Mouse (Mus musculus): Measurements from ENCODE around the gene Mtg2.

The Mtg2 gene

DNA sequence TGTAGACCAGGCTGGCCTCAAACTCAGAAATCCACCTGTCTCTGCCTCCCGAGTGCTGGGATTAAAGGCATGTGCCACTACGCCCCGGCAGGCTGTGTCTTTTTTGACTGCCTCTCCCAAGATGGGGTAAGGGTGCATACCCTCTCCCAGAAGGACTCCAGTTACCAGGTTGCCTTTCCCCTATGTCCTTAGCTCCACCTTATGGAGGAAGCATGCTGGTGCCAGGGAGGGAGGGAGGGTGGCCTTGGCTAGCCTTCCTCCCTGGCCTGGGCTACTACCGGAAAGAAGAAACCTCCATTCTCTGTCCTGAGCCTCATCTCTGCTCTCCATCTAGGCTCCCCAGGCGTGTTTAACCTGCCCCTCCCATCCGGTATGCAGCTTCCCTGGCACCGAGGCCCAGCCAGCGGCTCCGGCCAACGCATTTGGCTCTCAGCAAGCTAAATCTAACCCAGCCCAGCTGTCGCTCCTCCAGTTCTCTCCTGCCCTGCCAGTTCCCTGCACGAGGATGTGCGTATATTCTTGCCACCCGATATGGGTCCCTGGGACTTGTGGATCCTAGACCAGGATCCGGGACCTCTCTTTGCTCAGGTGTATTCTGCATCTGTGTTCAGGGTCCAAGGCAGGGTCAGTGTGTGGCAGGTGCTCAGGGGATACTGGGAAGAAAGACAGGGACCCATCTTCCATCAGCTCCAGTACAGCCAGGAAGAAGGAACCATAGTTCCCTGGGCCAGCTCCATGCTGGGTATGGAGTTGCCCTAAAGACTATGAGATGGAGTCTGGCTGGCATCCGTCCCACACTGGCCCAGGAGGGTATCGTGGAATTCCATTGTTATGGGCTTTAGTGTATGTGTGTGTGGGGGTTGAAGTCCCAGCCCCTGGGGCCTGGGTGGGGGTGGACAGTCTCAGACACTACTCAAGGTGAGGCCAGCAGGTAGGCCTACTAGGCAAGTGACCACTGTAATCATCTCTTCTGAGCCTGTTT is 43.8 kb downstream of the Mtg2 start:
- TF ChIP-seq GATA4 (IDR thresholded peaks at IDR 0.05; ENCODE audit: insufficient replicate concordance, low read length), result no peak

DNA sequence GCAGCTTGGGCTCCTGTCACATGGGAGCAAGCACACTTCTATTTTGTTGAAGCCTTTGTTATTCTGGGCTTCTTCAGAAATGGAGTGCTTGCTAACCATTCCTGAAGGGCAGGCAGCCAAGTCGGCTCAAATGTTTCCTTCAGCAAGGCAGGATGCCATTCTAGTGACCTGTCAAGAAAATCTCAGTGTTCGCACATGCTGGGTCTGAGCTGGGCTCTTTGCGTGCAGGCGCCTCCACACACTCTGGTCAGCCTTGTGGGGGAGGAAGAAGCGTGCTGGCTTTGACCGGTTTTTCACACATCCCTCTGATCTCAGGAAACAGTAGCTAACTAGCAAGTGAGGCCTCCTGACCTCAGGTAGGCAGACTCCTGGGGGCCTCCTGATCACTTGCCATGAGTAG is 44.9 kb downstream of the Mtg2 start:
- no peak for TF ChIP-seq GATA4 (IDR thresholded peaks at IDR 0.05; ENCODE audit: insufficient replicate concordance, low read length)

DNA sequence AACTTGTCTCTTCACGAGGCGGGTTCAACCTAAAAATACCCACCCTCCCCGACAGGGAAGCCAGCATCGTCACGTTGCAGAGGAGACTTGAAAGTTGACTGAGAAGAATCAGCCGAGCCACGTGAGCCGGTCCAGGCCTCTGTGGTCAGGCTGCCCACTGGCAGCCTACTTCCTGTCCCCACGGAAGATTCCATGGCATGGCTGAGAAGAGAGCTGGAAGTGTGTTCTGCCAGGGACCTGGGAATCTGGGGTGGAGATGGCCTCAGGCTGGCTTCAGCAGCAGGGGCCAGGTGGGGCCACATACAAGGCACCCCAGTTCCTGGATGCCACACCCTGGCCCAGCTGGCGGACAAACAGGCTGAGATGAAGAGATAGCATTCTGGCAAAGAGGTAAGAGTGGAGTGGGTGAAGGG is 45.7 kb downstream of the Mtg2 start:
- TF ChIP-seq GATA4 (IDR thresholded peaks at IDR 0.05; ENCODE audit: insufficient replicate concordance, low read length), result no peak

DNA sequence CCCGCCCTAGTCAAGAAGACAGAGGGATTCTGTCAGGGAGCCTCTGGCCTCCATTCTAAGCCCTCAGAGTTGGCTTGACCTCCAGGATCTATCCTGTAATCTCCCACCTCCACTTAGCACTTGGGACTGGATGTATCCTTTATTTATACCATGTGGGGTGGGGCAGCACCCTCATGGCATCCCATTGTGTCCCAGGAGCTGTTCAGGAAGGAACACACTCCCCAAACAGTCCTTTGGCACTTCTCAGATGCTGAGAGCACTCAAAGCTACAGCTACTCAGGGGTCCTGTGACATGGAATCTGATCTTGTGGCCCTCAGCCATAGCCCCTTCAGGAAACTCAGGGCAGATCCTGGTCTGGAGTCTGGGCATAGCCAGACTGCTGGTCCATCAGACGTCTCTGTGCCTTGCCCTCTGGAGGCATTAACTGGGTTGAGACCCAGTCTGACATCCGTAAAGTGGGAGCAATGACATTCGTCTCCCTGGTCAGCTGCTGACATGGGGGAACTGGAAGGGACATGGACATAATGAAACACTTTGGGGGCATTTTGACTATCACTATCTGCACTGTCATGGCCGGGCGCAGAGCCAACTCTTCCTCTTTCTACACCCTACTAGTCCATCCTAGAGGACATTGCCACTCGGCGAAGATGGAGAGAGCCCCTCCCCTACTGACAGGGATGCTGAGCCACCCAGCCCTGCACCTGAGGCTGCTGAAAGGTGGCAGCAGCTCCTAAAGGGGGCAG is 46.5 kb downstream of the Mtg2 start:
- no peak for TF ChIP-seq GATA4 (IDR thresholded peaks at IDR 0.05; ENCODE audit: insufficient replicate concordance, low read length)

DNA sequence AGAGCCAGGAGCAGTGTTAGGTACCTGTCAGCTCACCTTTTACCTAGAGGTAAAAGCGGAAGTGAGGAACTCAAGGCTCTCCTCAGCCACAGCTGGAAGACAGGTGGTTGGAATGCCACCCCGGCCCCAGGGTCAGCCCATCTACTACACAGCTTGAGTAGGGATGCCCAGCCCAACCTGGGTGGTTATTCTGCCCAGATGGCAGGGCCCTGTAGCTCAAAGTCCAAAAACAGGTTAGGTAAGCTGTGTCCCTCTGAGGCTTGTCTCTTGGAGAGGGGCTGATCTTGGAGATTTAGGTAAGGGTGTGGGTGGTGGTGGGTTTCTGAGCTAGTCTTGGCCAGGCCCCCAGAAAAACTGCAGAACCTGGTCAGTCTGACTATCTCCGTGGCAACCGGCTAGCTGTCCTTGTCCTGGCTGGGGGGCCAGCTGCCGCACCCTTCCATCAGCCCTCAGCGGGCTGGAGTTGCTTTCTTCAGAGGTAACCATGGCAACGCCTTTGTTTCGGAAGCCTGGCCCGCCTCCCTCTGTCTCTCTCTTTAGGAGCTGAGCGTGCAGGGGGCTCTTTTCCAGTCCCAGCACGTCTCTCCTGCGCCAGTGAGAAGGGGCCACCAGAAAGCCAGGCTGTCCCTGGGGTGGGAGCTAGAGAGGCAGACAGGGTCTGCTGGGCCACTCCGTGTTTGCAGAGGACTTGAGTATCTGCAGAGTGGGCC is 47.3 kb downstream of the Mtg2 start:
- TF ChIP-seq GATA4 (IDR thresholded peaks at IDR 0.05; ENCODE audit: insufficient replicate concordance, low read length), result no peak

- TF ChIP-seq GATA4 (IDR thresholded peaks at IDR 0.05; ENCODE audit: insufficient replicate concordance, low read length), result peak; percentile 54; the same call in 1 of the 2 replicates
Measured at GRCm38 (mm10) chr2:180118661-180119438, 48.5 kb downstream of the Mtg2 start, which contains the start of gene Osbpl2. TSS of gene Osbpl2 (plus strand) at chr2:180119306.

GRCm38 (mm10) chr2:180119439-180120291 is 49.3 kb downstream of the Mtg2 start:
- no peak for TF ChIP-seq GATA4 (IDR thresholded peaks at IDR 0.05; ENCODE audit: insufficient replicate concordance, low read length)

GRCm38 (mm10) chr2:180120292-180120761 is 49.9 kb downstream of the Mtg2 start:
- TF ChIP-seq GATA4 (IDR thresholded peaks at IDR 0.05; ENCODE audit: insufficient replicate concordance, low read length), result no peak

DNA sequence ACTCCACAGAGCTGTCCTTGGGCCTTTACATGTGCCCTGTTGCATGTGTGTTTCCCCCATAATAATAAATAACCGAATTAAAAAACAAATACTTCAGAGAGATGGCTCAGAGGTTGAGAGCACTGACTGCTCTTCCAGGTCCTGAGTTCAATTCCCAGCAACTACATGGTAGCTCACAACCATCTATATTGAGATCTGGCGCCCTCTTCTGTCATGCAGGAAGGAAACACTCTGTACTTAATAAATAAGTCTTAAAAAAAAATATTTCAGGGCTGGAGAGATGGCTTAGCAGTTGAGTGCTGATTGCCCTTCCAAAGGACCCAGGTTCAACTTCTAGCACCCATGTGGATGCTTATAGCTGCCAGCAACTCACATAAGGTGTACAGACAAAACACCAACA is 53.8 kb downstream of the Mtg2 start:
- no peak for TF ChIP-seq GATA4 (IDR thresholded peaks at IDR 0.05; ENCODE audit: insufficient replicate concordance, low read length)

GRCm38 (mm10) chr2:180126195-180126594 is 55.8 kb downstream of the Mtg2 start:
- no peak for TF ChIP-seq GATA4 (IDR thresholded peaks at IDR 0.05; ENCODE audit: insufficient replicate concordance, low read length)

GRCm38 (mm10) chr2:180127675-180128074 is 57.3 kb downstream of the Mtg2 start:
- no peak for TF ChIP-seq GATA4 (IDR thresholded peaks at IDR 0.05; ENCODE audit: insufficient replicate concordance, low read length)

- no peak for TF ChIP-seq GATA4 (IDR thresholded peaks at IDR 0.05; ENCODE audit: insufficient replicate concordance, low read length)
Measured at GRCm38 (mm10) chr2:180133231-180133630, 62.8 kb downstream of the Mtg2 start.

GRCm38 (mm10) chr2:180133911-180134310 is 63.5 kb downstream of the Mtg2 start:
- no peak for TF ChIP-seq GATA4 (IDR thresholded peaks at IDR 0.05; ENCODE audit: insufficient replicate concordance, low read length)
